Mouse (Mus musculus) midbrain, embryonic 13.5 days (tissue): ENCODE measurements around the gene Unc45a. TPM values are rescaled to one million over a fixed set of nuclear protein-coding genes. Genes with fewer than 3 reads are reported as not detected.

Experiments
- polyA plus RNA-seq: library from polyadenylated mRNA; unstranded; fragments of >200 nt; fragmentation: Nextera tagmentation; extraction: Ambion mirVana; gene quantifications from 2 replicates; pipeline ENCODE4 v1.2.1, GENCODE M21; 2015

The Unc45a gene
- polyA plus RNA-seq, 1 experiment from 2014 or later = 58.6 TPM

Other genes starting within 250 kb of the Unc45a start
- 291 and 296 TPM in 2 replicates for gene Idh2, start 225.6 kb downstream of the Unc45a start, polyA plus RNA-seq
- 22.8 and 24.0 TPM in 2 replicates for gene Sema4b, start 154.2 kb downstream of the Unc45a start, polyA plus RNA-seq
- gene Cib1, start 108.2 kb downstream of the Unc45a start, polyA plus RNA-seq = 30.1 and 38.1 TPM in 2 replicates
- gene Gdpgp1, start 108.1 kb downstream of the Unc45a start, polyA plus RNA-seq = 4.2 and 4.3 TPM in 2 replicates
- gene Ttll13, start 94.6 kb downstream of the Unc45a start, polyA plus RNA-seq = 1.9 and 2.0 TPM in 2 replicates
- 63.8 and 64.3 TPM in 2 replicates for gene Ngrn, start 79.8 kb downstream of the Unc45a start, polyA plus RNA-seq
- 25.1 and 25.2 TPM in 2 replicates for gene Vps33b, start 71.4 kb downstream of the Unc45a start, polyA plus RNA-seq
- gene Prc1, start 46.6 kb downstream of the Unc45a start, polyA plus RNA-seq = 75.2 and 78.9 TPM in 2 replicates
- gene Rccd1, start 16.6 kb downstream of the Unc45a start, polyA plus RNA-seq = 13.6 and 16.5 TPM in 2 replicates
- 22.6 and 26.4 TPM in 2 replicates for gene Hddc3, start 2.1 kb upstream of the Unc45a start, polyA plus RNA-seq
- 19.4 and 21.3 TPM in 2 replicates for gene Man2a2, start 30.4 kb upstream of the Unc45a start, polyA plus RNA-seq
- gene Fes, start 46.9 kb upstream of the Unc45a start, polyA plus RNA-seq = 3.0 and 5.0 TPM in 2 replicates
- gene Furin, start 64.4 kb upstream of the Unc45a start, polyA plus RNA-seq = 3.2 and 3.6 TPM in 2 replicates
- 16.6 and 18.2 TPM in 2 replicates for gene Blm, start 194.1 kb upstream of the Unc45a start, polyA plus RNA-seq